Mouse (Mus musculus) heart, adult 2 months (tissue): ENCODE data around the gene Rph3al.

Source experiments
- CTCF ChIP-seq: fragments of 200-600 bp; IDR thresholded peaks from 2 replicates; pipeline ENCODE4 v1.8.1; 2022; ENCODE audit warnings: antibody characterized with exemption, mild to moderate bottlenecking, moderate library complexity
- EP300 ChIP-seq: fragments of 200-500 bp; IDR thresholded peaks from 2 replicates; pipeline ENCODE4 v1.6.1; 2011; ENCODE audit warnings: low read depth, low read length, control low read depth; ENCODE audit not compliant: insufficient read depth
- POLR2A ChIP-seq: fragments of 200-500 bp; IDR thresholded peaks from 2 replicates; pipeline ENCODE4 v1.6.1; 2011; ENCODE audit warnings: mild to moderate bottlenecking, low read depth, low read length, control low read depth; ENCODE audit not compliant: insufficient read depth

DNA sequence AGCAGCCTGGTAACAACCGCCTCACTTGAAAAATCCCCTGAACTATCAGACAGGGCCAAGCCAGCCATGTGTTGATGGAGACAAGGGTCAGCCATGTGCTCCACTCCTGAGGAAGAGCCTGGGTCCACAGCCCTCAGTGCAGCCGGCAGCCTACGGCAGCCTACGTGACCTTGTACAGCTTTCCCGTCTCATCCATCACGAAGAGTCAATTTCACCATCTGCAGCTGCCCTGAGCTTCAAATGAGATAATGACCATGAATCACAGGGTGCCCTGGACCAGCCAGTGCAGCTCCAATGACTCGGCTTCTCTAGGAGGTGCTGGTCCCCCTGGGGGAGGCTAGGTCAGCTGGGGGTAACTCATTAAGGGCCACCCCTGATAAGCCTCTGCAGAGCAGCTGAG is 91.6 kb downstream of the Rph3al start:
- TF ChIP-seq EP300 = no peak
- TF ChIP-seq POLR2A = no peak
- no peak for TF ChIP-seq CTCF
